Mouse (Mus musculus): Measurements from ENCODE around the gene Olfr10.

GRCm38 (mm10) chr11:49261313-49261855 is 43.2 kb upstream of the Olfr10 start:
- TF ChIP-seq GATA1 (IDR thresholded peaks at IDR 0.05; ENCODE audit: borderline replicate concordance, low read length) (no peak), FLI1 (IDR thresholded peaks at IDR 0.05; ENCODE audit: low read length) (no peak)

Measured in megakaryocyte, embryonic 14.5 days (primary cell).